Mouse (Mus musculus) B cell, adult 2 months (primary cell): Measurements from ENCODE around the gene Sem1.
"Not testable (repeated sequence)": the region's sequence is repeated elsewhere in the genome, so short reads cannot be mapped to it uniquely, and the experiment has no call there.

Experiments
- DNase-seq, 2 experiments: peaks; one replicate each; pipeline ENCODE4 v3.0.0; 2022

Sem1 gene

GRCm38 (mm10) chr6:6578304-6579149 is at the start of gene Sem1:
Sem1 (minus strand) TSS chr6:6578663.
- DNase-seq, result peak; percentile 89 to 90

GRCm38 (mm10) chr6:6622846-6623749 is 44.6 kb upstream of the Sem1 start:
- no peak for DNase-seq

GRCm38 (mm10) chr6:6603561-6604544 is 25.4 kb upstream of the Sem1 start:
- DNase-seq, result no peak

DNA sequence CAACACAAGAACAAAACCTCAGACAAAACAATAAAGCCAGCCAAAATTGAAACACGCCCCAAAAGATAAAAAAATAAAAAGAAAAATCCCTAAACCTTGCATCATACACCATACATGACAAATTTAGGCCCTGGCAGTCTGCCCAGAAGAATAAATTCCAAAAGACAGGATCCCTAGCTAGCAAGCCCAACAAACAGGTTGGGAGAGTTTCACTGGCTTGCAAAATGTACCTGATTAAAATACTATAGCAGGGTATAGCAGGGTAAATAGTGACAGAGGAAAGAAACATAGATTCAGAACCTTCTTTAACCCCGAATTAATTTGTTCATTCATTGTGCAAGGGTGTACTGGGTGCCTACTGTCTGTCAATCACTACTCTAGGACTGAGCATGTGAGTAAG is 7.8 kb upstream of the Sem1 start:
- no peak for DNase-seq

GRCm38 (mm10) chr6:6581849-6582248 is 3.4 kb upstream of the Sem1 start:
- DNase-seq, result peak; percentile 46 to 60

GRCm38 (mm10) chr6:6577741-6578284 is 650 bp downstream of the Sem1 start:
- DNase-seq, result peak; percentile 14 to 19

DNA sequence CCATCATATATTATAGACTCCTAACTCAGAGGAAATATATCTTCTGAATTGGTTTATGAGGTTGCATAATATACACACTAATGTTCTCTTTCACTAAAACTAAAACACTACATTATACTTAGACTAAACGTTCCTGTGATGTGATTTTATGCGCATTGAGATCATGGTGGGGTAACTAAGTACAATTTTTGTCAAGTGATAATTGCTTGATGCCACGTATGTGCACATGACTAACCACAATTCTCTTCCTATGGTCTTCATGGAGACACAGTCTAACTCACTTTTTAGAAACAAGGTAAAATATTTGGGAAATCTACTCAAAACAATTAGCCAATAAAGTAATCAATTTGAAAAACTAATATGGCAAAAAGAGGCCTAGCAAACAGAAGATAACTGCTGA is 1.2 kb downstream of the Sem1 start:
- DNase-seq, result no peak

DNA sequence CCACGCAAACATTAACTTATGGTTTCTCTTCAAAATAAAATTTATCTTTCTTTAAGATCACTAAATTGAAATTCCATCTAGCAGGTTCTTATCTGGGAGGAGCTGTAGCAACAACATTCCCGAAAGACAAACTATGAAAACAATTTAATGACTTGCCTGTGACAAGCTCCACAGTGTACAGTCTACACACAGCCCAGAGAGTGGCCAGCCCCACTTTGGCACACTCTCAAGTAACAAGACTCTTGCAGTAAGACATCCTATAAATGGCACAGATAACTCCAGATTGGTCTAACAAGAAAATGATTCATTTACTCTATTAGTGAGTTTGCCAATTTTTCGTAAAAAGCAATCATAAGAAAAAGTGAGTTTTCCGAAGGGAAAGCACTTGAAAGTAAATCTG is 2.7 kb downstream of the Sem1 start:
- no peak for DNase-seq

- no peak for DNase-seq
These were observed 10.0 kb downstream of the Sem1 start for GRCm38 (mm10) chr6:6568436-6568835.

DNA sequence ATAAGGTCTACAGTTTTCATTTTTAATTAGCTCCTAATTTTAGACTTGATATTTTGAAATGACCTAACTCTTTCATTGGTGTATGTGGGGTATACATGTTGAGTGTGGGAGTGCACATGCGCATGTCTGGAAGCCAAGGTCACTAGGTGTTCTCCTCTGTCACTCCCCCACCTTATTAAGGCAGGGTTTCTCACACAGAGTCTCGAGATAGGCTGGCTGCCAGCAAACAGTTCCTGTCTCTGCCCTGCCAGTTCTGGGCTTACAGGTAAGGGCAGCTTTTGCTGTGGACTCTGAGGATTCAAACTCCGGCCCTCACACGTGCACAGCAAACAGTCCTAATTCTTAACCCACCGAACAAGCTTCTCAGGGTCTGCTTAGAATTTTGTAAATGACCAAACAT is 14.8 kb downstream of the Sem1 start:
- no peak for DNase-seq

DNA sequence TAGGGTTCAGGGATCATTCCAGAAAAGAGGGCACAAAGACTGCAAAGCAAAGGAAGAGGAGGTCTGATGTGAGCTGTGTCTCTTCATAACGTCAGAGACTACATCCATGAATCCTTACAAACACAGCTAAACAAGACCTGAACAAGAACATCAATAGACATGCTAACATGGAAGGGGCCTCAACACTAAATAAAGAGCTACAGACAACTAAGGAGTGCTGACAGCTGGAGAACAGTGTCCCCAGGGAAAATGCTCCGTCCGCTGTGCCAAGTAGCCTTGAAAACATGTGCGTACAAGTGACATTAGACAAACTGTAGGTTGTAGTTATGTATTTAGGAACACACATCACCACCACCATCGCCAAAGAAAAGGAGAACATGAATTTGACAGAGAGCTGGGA is 15.7 kb downstream of the Sem1 start:
- no peak for DNase-seq

GRCm38 (mm10) chr6:6557647-6558046 is 20.8 kb downstream of the Sem1 start:
- no peak for DNase-seq

DNA sequence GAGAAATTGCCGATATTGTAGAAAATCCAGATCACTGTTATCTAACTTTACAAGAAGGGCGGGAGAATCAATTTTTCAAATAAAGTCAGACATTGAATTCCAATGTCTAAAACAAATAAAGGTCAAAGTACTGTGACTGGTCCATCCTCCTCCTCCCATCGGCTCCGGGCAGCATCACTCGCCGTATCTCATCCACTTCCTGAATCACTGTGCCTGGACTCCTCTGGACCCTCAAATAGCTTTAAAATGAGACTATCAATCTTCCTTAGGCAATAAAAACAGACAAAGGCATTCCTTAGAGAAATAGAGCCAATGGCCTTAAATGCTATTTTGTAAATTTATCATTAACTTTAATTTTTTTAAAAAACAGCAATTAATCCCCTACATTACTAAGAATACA is 26.5 kb downstream of the Sem1 start:
- no peak for DNase-seq

DNA sequence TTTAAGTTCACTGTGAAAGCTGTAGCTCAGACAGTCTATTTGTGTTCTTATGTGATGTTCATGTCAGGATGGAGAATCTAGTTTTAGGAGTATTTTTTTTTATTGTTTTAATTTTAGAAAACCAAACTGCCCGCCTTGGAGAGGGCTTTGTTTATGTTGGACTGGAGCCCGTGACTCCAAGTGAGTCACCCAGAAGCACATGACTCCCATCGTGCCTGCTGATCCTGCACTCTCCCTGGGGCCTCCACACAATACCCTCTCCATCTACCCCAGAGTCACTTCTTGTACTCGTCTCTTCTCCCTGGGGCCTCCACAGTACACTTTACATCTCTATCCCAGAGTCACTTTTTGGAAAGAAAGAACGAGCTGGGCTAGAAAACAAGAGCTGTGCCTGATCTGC is 30.5 kb downstream of the Sem1 start:
- no peak for DNase-seq

- DNase-seq, result no peak
These were observed 34.2 kb downstream of the Sem1 start for GRCm38 (mm10) chr6:6544255-6544645.

DNA sequence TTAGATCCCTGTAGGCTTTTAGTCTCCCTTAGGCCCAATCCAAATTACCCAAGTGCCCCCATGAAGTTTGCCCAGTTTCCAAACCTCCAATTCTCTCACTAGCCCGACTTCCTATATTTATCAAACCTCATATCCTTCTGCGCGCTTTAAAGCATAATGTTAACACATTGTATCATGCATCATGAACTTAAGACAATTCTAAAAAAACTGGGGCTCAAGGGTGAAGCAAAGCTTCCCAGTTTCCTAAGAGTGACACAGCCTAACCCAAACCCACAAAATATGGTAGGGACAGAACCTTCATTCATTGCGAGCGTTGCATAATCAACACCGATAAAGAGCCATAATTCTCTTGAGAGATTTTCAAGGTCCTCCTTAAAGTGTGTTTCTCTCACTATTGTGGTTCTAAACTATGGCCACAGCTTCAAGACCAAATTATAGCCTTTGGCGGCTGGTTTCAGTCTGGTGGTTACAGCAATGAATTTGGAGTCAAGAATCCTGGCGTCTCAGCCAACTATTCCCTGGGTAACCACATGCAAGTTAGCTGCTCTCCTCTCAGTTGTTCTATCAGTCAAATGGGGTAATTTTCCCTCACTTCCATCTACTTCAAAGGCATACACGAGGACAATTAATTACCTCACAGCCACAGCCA is 34.7 kb downstream of the Sem1 start:
- no peak for DNase-seq

DNA sequence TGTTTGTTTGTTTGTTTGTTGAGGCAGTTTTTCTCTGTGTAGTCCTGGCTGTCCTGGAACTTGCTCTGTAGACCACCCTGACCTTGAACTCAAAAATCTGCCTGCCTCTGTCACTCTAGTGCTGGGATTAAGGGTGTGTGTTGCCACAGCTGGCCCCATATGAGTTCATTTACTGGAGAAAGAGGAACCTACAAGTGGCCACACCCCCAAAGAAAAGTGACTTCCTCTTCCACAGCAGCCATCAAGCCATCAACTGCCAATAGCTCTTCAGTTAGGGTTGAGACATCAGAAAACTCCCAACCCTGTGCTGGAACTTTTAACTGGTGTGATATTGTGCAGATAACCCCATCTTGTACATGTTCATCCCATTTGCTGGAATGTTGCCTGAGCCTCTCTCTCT is 36.3 kb downstream of the Sem1 start:
- DNase-seq, result peak; percentile 50 to 55

- no peak for DNase-seq
These were observed 41.5 kb downstream of the Sem1 start for GRCm38 (mm10) chr6:6536781-6537466.

DNA sequence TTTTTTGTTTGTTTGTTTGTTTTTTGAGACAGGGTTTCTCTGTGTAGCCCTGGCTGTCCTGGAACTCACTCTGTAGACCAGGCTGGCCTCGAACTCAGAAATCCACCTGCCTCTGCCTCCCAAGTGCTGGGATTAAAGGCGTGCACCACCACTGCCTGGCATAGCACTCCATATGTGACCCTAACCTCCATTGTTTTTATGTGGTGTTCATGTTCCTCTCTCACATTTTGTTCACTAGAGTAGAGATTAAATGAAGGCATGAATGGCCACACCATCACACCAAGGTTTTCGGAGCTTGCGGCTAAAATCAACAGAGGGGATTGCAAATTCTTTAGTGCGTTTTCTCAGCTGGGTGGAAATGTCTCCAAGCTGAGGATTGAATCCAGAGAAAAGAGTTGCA is 42.1 kb downstream of the Sem1 start:
- DNase-seq, result not testable (repeated sequence)
